Mouse (Mus musculus) forebrain, embryonic 15.5 days (tissue): ENCODE measurements around the gene Phlpp2. TPM values are rescaled to one million over a fixed set of nuclear protein-coding genes. Genes with fewer than 3 reads are reported as not detected.
A peak's percentile ranks its signal among the peaks of the same experiment; 100 is the strongest.

Source experiments
- ATAC-seq: fragments of 200-750 bp; cut with Nextera tagmentation; replicated peaks from 2 replicates; pipeline ENCODE4 v1.8.0; 2017; ENCODE audit warnings: mild to moderate bottlenecking, moderate TSS enrichment, moderate library complexity
- H3K27ac ChIP-seq: fragments of 300-500 bp; sonication (generic); replicated peaks from 2 replicates; pipeline ENCODE4 v1.5.1; 2015; ENCODE audit warnings: mild to moderate bottlenecking, inconsistent platforms
- H3K27me3 ChIP-seq: fragments of 300-500 bp; sonication (generic); 2 replicates; pipeline ENCODE4 v1.6.1; 2015; ENCODE audit warnings: inconsistent platforms
- H3K36me3 ChIP-seq: fragments of 300-500 bp; sonication (generic); 2 replicates; pipeline ENCODE4 v1.6.1; 2015; ENCODE audit warnings: mild to moderate bottlenecking, inconsistent platforms
- H3K4me1 ChIP-seq: fragments of 300-500 bp; sonication (generic); 2 replicates; pipeline ENCODE4 v1.6.1; 2015; ENCODE audit warnings: inconsistent platforms
- H3K4me2 ChIP-seq: fragments of 300-500 bp; sonication (generic); replicated peaks from 2 replicates; pipeline ENCODE4 v1.6.1; 2015; ENCODE audit warnings: mild to moderate bottlenecking, inconsistent platforms
- H3K4me3 ChIP-seq: fragments of 300-500 bp; sonication (generic); 2 replicates; pipeline ENCODE4 v1.5.1; 2015; ENCODE audit warnings: mild to moderate bottlenecking, inconsistent platforms
- H3K9ac ChIP-seq: fragments of 300-500 bp; sonication (generic); replicated peaks from 2 replicates; pipeline ENCODE4 v1.6.1; 2015; ENCODE audit warnings: mild to moderate bottlenecking, inconsistent platforms
- H3K9me3 ChIP-seq: fragments of 300-500 bp; sonication (generic); 2 replicates; pipeline ENCODE4 v1.6.1; 2016; ENCODE audit warnings: inconsistent platforms
- WGBS: fragments of 180-500 bp; shearing (Covaris S2); methylation state at CpG from one replicate; pipeline ENCODE4 v1.1.7; 2015; ENCODE audit warnings: mixed read lengths; 5-methylcytosine and 5-hydroxymethylcytosine counted together
- polyA plus RNA-seq: library from polyadenylated mRNA; unstranded; fragments of >200 nt; fragmentation: Nextera tagmentation; extraction: Ambion mirVana; gene quantifications from 2 replicates; pipeline ENCODE4 v1.2.1, GENCODE M21; 2015

Phlpp2 gene
- polyA plus RNA-seq, 1 experiment from 2014 or later = 4.0 TPM

- Histone ChIP-seq H3K9ac (no peak overlapping the region), H3K4me3 (no peak overlapping the region), H3K4me1 (no peaks in the 10 kb centered on the region), H3K36me3 (no peaks in the 10 kb centered on the region), H3K27me3 (0 out of 2 replicates have a peak, but pooled peaks cover 5% of the 10 kb centered on the region), H3K27ac (no peak overlapping the region), H3K4me2 (no peak overlapping the region), H3K9me3 (peaks cover 7% of the 10 kb centered on the region; the same call in 1 of the 2 replicates)
- 91% methylated on average over 4 of the region's 4 CpGs for WGBS
- ATAC-seq = no peak
These were observed 104.6 kb downstream of the Phlpp2 start for GRCm38 (mm10) chr8:109972901-109973300.

DNA sequence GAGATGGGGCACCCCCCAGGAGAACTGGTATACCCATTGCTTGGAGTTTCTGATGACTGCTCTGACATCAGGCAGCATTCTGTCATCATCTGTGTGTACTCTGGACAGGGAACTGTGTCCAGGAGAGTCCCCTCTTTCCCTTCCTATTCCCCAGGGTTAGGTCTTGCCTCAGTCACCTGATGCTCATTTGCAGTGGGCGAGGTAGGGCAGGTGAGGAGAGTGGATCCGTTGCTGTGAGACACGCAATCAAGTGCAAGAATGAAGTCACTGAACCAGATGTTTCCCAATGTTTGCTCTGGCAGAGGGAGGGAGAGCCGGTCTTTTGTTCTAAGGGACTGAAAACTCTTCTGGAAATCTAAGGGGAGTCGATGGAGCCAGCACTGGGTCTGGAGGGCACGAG lies 111.0 kb downstream of the Phlpp2 start:
- no peak for ATAC-seq
- H3K4me1 ChIP-seq = peaks cover 8% of the 10 kb centered on the region

GRCm38 (mm10) chr8:109982386-109983105 lies 114.2 kb downstream of the Phlpp2 start:
- 71% methylated on average over 15 of the region's 15 CpGs for WGBS

More for the DNA sequence above, 111.0 kb downstream of the Phlpp2 start:
- Histone ChIP-seq H3K27me3 (no peaks in the 10 kb centered on the region), H3K27ac (no peak overlapping the region), H3K4me3 (no peak overlapping the region), H3K4me2 (no peak overlapping the region), H3K9me3 (peaks cover 7% of the 10 kb centered on the region; the same call in 1 of the 2 replicates), H3K9ac (no peak overlapping the region), H3K36me3 (no peaks in the 10 kb centered on the region)
- 82% methylated on average over 6 of the region's 6 CpGs for WGBS

DNA sequence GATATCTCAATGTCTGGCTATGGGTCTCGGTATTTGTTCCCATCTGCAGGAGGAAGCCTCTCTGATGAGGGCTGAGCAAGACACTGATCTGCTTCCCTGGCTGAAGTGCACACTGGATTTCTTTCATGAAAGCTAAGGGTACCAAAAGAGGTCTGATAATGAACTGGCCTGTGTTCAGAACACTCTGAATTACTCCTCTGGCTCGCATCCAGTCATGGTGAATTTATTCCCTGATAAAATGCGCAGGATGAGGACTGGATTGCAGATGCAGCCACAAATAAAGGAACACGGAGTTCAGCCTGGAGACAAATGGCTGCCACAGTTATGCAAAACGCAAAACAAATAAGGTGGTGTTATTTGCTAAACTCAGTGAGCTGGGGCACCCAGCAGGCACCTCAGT lies 115.6 kb downstream of the Phlpp2 start:
- ATAC-seq = no peak
- H3K36me3 ChIP-seq = no peaks in the 10 kb centered on the region
- H3K4me2 ChIP-seq = no peak overlapping the region
- peaks cover 11% of the 10 kb centered on the region for H3K4me1 ChIP-seq
- H3K9ac ChIP-seq = no peak overlapping the region
- H3K9me3 ChIP-seq = no peaks in the 10 kb centered on the region
- H3K27me3 ChIP-seq = no peaks in the 10 kb centered on the region
- 14% methylated on average over 5 of the region's 5 CpGs for WGBS
- no peak overlapping the region for H3K4me3 ChIP-seq
- H3K27ac ChIP-seq = peak overlapping the region; percentile 44

More at GRCm38 (mm10) chr8:109982386-109983105, 114.2 kb downstream of the Phlpp2 start:
- Histone ChIP-seq H3K27me3 (no peaks in the 10 kb centered on the region), H3K4me2 (no peak overlapping the region), H3K36me3 (no peaks in the 10 kb centered on the region), H3K9me3 (no peaks in the 10 kb centered on the region), H3K4me1 (peaks cover 11% of the 10 kb centered on the region), H3K9ac (no peak overlapping the region), H3K27ac (no peak overlapping the region), H3K4me3 (no peak overlapping the region)
- no peak for ATAC-seq

GRCm38 (mm10) chr8:109986384-109986783 lies 118.0 kb downstream of the Phlpp2 start:
- Histone ChIP-seq H3K4me3 (no peak overlapping the region), H3K4me2 (no peak overlapping the region), H3K27ac (no peak overlapping the region), H3K9me3 (no peaks in the 10 kb centered on the region), H3K27me3 (no peaks in the 10 kb centered on the region), H3K36me3 (no peaks in the 10 kb centered on the region), H3K4me1 (peaks cover 11% of the 10 kb centered on the region), H3K9ac (no peak overlapping the region)
- 68% methylated on average over 7 of the region's 7 CpGs for WGBS
- ATAC-seq = no peak

DNA sequence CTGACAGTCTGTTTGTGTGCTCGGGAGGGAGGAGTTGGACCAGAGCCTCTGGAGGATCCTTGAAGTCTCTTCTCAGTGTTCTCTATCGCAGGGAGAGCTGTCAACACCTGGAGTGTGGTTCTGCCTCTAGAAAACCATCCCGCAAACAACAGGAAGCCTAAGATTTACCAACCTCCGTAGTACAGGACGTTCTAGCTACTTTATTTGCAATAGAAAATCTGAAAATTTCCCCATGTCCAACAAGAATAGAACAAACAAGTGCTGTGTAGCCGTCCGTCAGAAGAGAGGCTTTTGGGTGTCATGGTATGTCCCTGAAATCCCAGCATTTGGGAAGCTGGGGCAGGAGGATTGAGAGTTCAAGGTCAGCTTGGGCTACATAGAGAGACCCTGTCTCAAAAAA lies 119.4 kb downstream of the Phlpp2 start:
- Histone ChIP-seq H3K9me3 (no peaks in the 10 kb centered on the region), H3K4me2 (no peak overlapping the region), H3K4me3 (no peak overlapping the region), H3K4me1 (peaks cover 11% of the 10 kb centered on the region), H3K27me3 (no peaks in the 10 kb centered on the region), H3K36me3 (no peaks in the 10 kb centered on the region), H3K27ac (no peak overlapping the region), H3K9ac (no peak overlapping the region)
- WGBS = 81% methylated on average over 7 of the region's 7 CpGs
- no peak for ATAC-seq

DNA sequence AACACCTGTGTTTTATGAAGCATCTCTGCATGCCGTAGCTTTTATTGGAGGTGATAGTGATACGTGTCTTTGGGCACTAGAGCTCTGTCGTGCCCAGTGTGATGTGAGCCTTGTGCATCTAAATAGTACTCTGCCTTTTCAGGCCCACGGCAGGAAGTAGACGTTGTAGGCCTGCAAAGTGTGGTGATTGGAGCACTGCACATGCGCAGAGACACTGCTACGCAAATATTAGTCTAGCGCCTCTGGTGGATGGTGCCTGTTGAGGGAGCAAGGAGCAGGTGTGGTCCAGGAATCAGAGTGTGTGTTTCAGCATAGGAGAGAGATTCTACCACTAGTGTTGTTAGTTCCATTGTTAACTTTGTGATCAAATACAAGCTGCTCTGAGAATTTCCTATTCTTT lies 120.8 kb downstream of the Phlpp2 start:
- no peak overlapping the region for H3K27ac ChIP-seq
- H3K4me3 ChIP-seq = no peak overlapping the region
- 93% methylated on average over 8 of the region's 8 CpGs for WGBS
- no peaks in the 10 kb centered on the region for H3K9me3 ChIP-seq
- H3K9ac ChIP-seq = no peak overlapping the region
- ATAC-seq = no peak
- no peak overlapping the region for H3K4me2 ChIP-seq
- no peaks in the 10 kb centered on the region for H3K36me3 ChIP-seq
- peaks cover 4% of the 10 kb centered on the region for H3K4me1 ChIP-seq
- H3K27me3 ChIP-seq = no peaks in the 10 kb centered on the region

- ATAC-seq = no peak
- Histone ChIP-seq H3K9me3 (no peaks in the 10 kb centered on the region), H3K9ac (no peak within 1 kb of the TSS), H3K4me1 (no peaks in the 10 kb centered on the region), H3K27me3 (no peaks in the 10 kb centered on the region), H3K27ac (no peak within 1 kb of the TSS), H3K4me3 (no peak within 1 kb of the TSS), H3K4me2 (no peak within 1 kb of the TSS), H3K36me3 (no peaks in the 10 kb centered on the region)
- WGBS = 81% methylated on average over 8 of the region's 8 CpGs
These were observed 121.9 kb downstream of the Phlpp2 start, which contains the start of gene Tat for GRCm38 (mm10) chr8:109990224-109990623. Gene Tat (plus strand): TSS chr8:109990437.

DNA sequence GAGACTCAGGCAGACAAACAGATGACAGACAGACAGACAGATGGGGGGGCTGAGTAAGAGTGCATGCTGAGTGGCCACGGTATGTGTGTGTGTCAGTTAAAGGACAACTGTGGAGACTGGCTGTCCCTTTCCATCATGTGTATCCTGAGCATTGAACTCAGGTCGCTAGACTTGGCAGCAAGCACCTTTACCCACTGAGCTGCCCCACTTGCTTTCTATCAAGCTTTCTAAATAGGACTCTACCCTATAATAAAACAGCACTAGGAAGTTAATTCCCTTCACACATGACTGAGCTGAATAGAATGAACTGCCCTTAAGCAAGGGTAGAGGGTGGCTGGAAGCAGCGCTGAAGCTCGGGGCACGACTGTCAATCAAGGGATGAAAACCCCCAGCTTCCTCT lies 123.8 kb downstream of the Phlpp2 start:
- Histone ChIP-seq H3K9me3 (no peaks in the 10 kb centered on the region), H3K36me3 (no peaks in the 10 kb centered on the region), H3K4me3 (no peak overlapping the region), H3K27me3 (no peaks in the 10 kb centered on the region), H3K9ac (no peak overlapping the region), H3K4me2 (no peak overlapping the region), H3K27ac (no peak overlapping the region), H3K4me1 (no peaks in the 10 kb centered on the region)
- no peak for ATAC-seq
- WGBS = 74% methylated on average over 5 of the region's 5 CpGs

- WGBS = 81% methylated on average over 1 of the region's 1 CpGs
- no peak overlapping the region for H3K9ac ChIP-seq
- ATAC-seq = no peak
These were observed 124.6 kb downstream of the Phlpp2 start for GRCm38 (mm10) chr8:109992951-109993350.

More at GRCm38 (mm10) chr8:109992951-109993350, 124.6 kb downstream of the Phlpp2 start:
- H3K4me2 ChIP-seq = no peak overlapping the region
- H3K36me3 ChIP-seq = no peaks in the 10 kb centered on the region
- no peaks in the 10 kb centered on the region for H3K4me1 ChIP-seq
- no peak overlapping the region for H3K4me3 ChIP-seq
- no peak overlapping the region for H3K27ac ChIP-seq
- H3K9me3 ChIP-seq = no peaks in the 10 kb centered on the region
- H3K27me3 ChIP-seq = no peaks in the 10 kb centered on the region
